Mouse (Mus musculus): ENCODE measurements around the gene Atp13a3.
"Not testable (repeated sequence)": the region's sequence is repeated elsewhere in the genome, so short reads cannot be mapped to it uniquely, and the experiment has no call there.

The Atp13a3 gene

DNA sequence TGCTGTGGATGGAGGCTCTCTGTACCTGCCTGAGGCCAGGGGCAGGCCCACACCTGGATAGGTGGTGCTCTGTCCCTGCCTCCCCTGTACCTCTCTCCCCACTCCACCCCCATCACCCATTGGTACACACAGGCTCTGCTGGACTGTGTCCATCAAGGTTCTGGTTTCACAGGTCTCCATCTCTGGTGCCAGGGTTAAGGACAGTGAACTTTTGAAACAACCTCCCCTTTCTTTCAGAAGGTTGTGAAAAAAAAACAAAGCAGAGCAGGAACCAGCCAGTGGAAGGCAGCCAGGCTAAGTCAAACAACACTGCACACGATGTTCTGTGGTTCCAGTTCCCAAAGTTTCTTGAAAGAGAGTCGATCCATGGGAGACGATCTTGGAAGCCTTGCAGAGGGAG is 6.9 kb upstream of the Atp13a3 start:
- DNase-seq (ENCODE audit: extremely low spot score, low spot score) = no peak

GRCm38 (mm10) chr16:30410914-30411313 is 5.1 kb upstream of the Atp13a3 start:
- no peak for DNase-seq (ENCODE audit: extremely low spot score, low spot score)

- no peak for DNase-seq (ENCODE audit: extremely low spot score, low spot score)
Observed at GRCm38 (mm10) chr16:30407513-30407912, 1.7 kb upstream of the Atp13a3 start.

GRCm38 (mm10) chr16:30403528-30403927 is 2.2 kb downstream of the Atp13a3 start:
- no peak for DNase-seq (ENCODE audit: extremely low spot score, low spot score)

GRCm38 (mm10) chr16:30397127-30398057 is 8.4 kb downstream of the Atp13a3 start:
- DNase-seq (ENCODE audit: extremely low spot score, low spot score) = peak; percentile 17

- DNase-seq (ENCODE audit: extremely low spot score, low spot score) = no peak
Observed at GRCm38 (mm10) chr16:30395136-30395535, 10.6 kb downstream of the Atp13a3 start.

DNA sequence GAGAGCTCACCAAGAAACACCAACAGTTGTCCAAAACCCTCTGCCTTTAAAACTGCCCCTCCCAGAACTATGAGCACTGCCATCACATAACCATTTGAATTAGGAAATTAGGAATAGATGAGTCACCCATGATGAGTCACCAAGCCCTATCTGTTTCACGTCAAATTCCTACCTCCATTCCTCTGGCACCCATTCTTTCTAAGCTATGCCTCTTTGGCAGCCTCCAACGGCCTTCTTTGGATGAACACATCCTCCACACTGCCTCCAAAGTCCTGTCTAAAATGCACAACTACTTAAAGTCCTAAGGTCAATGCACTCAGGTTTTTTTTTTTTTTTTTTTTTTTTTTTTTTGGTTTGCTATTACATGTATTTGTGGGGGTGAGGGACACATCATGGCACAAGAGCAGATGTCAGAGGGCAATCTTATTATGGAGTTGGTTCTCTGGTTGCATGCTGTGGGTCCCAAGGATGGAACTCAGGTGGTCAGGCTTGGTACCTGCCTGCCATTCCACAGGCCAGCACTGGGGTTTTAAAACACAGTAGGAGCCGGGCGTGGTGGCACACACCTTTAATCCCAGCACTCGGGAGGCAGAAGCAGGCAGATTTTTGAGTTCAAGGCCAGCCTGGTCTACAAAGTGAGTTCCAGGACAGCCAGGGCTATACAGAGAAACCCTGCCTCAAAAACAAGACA is 15.0 kb downstream of the Atp13a3 start:
- no peak for DNase-seq (ENCODE audit: extremely low spot score, low spot score)

DNA sequence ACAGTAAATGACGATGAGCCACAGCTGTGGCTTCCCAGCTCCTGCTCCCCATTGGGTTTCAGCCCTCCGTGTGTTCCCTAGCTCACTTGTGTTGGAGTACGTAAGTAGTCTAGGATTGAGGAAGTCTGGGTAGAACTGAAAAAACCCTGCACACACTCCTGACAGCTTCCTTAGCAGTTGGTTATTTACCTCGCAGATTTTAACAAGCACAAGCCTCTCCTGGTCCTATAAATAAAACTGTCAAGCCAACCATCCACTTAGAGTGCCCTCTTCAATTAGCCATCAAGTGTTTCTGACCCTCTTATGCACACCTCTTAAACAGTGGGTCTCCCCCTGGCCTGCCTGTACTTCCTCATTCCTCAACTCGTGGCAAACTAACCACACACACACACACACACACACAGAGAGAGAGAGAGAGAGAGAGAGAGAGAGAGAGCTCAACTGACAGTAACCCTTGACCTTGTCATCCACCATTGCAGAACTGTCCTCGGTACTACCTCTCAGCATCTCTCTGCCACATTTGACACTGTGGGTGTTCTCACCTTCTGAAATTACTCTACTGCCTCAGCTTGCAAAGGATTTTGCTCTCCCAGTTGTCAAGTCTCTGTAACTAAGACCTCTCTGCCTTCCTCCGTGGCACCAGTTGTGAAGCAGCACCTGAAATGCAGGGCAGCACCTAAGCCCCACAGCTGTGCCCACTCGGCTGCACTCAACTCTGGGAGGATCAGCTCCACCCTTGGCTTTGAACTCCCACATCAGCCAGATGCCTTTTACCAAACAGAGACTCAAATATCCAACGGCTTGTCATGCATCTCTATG is 15.7 kb downstream of the Atp13a3 start:
- DNase-seq (ENCODE audit: extremely low spot score, low spot score) = no peak

GRCm38 (mm10) chr16:30389210-30389684 is 16.5 kb downstream of the Atp13a3 start:
- peak; percentile 59 for DNase-seq (ENCODE audit: extremely low spot score, low spot score)

DNA sequence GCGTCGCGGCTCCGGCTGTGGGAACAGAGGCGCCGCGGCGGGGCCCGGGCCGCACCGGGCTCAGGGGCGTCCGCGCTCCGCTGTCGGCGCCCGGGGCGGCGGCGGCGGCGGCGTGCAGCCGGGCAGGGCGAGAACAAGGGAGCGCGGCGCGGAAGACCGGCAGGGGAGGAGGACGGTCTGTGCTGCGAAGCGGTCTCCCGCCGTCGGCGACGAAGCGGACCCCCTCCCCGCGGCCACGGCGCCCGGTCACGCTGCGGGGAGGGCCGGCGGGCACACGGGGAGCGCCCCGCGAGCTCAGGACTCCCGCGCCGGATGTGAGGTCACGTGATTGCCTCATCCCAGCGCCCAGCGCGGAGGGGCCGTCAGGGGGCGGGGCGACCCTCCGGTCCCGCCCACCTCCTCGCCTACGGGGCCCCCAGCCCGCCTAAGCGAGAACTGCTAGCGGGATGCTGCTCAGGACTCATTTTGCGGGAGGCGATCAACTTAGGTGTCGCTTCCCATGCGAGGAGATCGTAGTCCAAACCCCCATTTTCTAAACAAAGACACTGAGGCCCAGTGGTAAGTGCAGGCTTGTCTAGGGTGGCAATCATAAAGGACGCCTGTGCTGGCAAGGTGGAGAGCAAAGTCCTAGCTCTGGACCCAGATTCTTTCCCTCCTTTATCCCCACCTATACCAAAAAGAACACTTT is 17.1 kb downstream of the Atp13a3 start:
- DNase-seq (ENCODE audit: extremely low spot score, low spot score) = peak; percentile 91

- DNase-seq (ENCODE audit: extremely low spot score, low spot score) = peak; percentile 70
Observed at GRCm38 (mm10) chr16:30387871-30388460, 17.8 kb downstream of the Atp13a3 start.

DNA sequence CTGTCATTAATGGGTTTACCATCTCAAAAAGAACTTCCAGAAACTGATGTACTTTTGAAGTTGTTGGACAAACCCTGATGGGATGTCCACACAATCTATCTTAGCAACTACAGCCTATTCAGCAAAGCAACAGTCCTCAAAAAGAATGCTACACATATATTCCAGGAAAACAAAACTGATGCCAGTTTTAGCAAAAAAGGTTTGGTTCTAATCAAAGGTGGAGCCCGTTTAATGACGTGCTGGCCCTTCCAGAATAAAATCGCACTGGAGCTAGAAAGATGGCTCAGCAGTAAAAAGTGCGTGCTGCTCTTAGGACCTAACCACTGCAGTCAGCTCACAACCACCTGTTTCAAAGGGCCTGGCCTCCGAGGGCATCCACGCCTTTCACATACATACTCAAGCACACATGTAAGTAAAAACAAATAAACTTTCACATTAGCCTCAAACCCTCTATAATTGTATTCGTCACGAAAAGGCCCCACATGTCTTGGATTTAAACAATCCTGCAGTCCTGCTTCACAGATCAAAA is 18.8 kb downstream of the Atp13a3 start:
- DNase-seq (ENCODE audit: extremely low spot score, low spot score) = no peak

DNA sequence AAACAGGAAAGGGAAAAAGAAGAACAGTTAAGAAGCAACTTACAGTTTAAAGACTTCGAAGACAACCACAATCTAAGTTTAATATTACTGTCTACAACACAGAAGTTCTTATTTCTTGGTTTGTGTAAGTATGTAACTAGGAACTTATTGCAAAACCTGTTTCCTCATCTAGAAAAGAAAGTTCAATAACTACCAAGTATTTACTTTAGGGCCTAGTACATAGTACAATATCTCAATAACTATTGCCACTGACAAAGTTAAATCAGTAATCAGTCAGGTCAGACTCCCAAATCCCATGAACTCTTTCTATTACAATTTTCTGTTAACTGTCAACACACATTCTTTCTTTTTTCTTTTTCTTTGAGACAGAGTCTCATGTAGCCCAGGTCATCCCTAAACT is 20.2 kb downstream of the Atp13a3 start:
- no peak for DNase-seq (ENCODE audit: extremely low spot score, low spot score)

- DNase-seq (ENCODE audit: extremely low spot score, low spot score) = no peak
Observed at GRCm38 (mm10) chr16:30376237-30376636, 29.5 kb downstream of the Atp13a3 start.

DNA sequence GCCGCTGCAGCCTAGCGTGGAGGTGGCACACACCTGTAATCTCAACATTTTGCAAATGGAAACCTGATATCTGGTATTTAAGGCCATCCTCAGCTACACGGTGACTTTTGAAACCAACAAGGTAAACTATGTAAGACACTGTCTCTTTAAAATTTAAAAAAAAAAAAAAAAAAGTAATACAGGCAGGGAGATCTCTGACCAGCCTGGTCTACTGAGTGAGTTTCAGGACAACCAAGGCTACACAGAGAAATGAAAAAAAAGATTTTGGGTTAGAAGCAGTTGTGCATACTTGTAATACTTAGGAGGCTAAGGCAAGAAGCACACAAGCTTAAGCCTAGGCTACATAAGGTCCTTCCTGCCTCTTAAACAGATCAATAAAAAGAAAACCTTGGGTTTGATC is 30.8 kb downstream of the Atp13a3 start:
- no peak for DNase-seq (ENCODE audit: extremely low spot score, low spot score)

- DNase-seq (ENCODE audit: extremely low spot score, low spot score) = no peak
Observed at GRCm38 (mm10) chr16:30374266-30374665, 31.5 kb downstream of the Atp13a3 start.

GRCm38 (mm10) chr16:30373286-30373685 is 32.5 kb downstream of the Atp13a3 start:
- not testable (repeated sequence) for DNase-seq (ENCODE audit: extremely low spot score, low spot score)

- DNase-seq (ENCODE audit: extremely low spot score, low spot score) = no peak
Observed at GRCm38 (mm10) chr16:30367395-30367794, 38.4 kb downstream of the Atp13a3 start.

GRCm38 (mm10) chr16:30364604-30365003 is 41.2 kb downstream of the Atp13a3 start:
- DNase-seq (ENCODE audit: extremely low spot score, low spot score) = no peak

DNA sequence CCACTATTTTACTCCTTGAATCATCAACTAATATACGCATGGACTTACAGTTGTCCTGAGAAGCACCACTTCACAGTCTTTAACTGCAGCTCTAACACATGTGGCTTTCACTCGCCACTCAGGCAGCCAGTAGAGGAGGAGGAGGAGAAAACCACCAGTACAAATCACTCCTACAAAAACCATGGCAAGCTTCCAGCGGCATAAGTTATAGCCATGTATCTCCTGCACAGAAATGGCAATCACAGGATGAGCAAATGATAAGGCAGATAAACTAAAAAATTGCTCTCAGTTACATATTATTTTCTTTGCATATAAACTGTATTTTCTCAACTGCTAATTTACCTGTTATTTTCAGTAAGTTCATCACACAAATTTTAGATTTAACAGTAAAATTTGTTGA is 43.2 kb downstream of the Atp13a3 start:
- DNase-seq (ENCODE audit: extremely low spot score, low spot score) = no peak

All from neural tube, embryonic 10.5 days (tissue).